Mouse (Mus musculus): Measurements from ENCODE around the gene Lrrc29.

GRCm38 (mm10) chr8:105361751-105362702 lies 35.9 kb upstream of the Lrrc29 start:
- no peak for TF ChIP-seq CTCF (IDR thresholded peaks at IDR 0.05; ENCODE audit: borderline replicate concordance, extremely low read depth, insufficient read depth, insufficient read length)
- TF ChIP-seq POLR2A (IDR thresholded peaks at IDR 0.05; ENCODE audit: borderline replicate concordance, extremely low read depth, insufficient read depth, insufficient read length, poor library complexity, severe bottlenecking): no peak

Data from brain, embryonic 14.5 days (tissue).